ENCODE assay signal across 27 mouse cellular contexts in genomic region chr9:118585998-118586397, GRCm38 (mm10). TPM values are rescaled to one million over a fixed set of nuclear protein-coding genes. Genes with fewer than 3 reads are reported as not detected.
DNase-seq lines count a peak whose midpoint lies in the region; ATAC-seq and TF ChIP-seq lines count a peak whose summit lies in the region.
"Had no signal": no experiment of that assay in that cellular context is flagged by ENCODE, and none has a peak within 500 bp of the region (broad histone marks: within the 10 kb centered on the region; RNA-seq: fewer than 3 reads in every experiment).

No protein-coding gene starts in this region.

- H3K27ac ChIP-seq in liver, embryonic 11.5 days (ENCODE audit: low read depth, low read length) = no peak overlapping the region
- H3K27ac ChIP-seq in liver, embryonic 12.5 days = no peak overlapping the region
- no peak overlapping the region for H3K27ac ChIP-seq in MEL (ENCODE audit: control insufficient read depth, low read depth, low read length)
- H3K27ac ChIP-seq in left cerebral cortex, adult 2 months = no peak overlapping the region
- H3K27ac ChIP-seq: embryonic facial prominence, embryonic 13.5 days; embryonic facial prominence, embryonic 15.5 days; forebrain, embryonic 10.5 days; forebrain, embryonic 13.5 days had no signal

- TF ChIP-seq CTCF in MEL (IDR thresholded peaks at IDR 0.05 in 2 of 3, conservative IDR thresholded peaks at IDR 0.05 in 1 of 3; ENCODE audit: control insufficient read depth in 1 of 3, insufficient read depth in 1 of 3, low read depth in 2 of 3, low read length in 3 of 3, poor library complexity in 1 of 3, severe bottlenecking in 1 of 3) = no peak
- TF ChIP-seq CTCF in left cerebral cortex, adult 2 months (IDR thresholded peaks at IDR 0.05) = no peak

- ATAC-seq in liver, embryonic 11.5 days (replicated peaks; ENCODE audit: low FRiP score) = 0 out of 2 replicates have a peak, but pooled peaks have one; percentile 16
- ATAC-seq in liver, embryonic 12.5 days = no peak
- ATAC-seq in megakaryocyte progenitor cell, adult 5-6 weeks (replicated peaks; ENCODE audit: poor library complexity) = peak; percentile 27
- ATAC-seq: CD4-positive, CD25-positive, alpha-beta regulatory T cell, adult 4 months; forebrain, embryonic 13.5 days; forebrain, embryonic 16.5 days had no signal

- no peaks in the 10 kb centered on the region for H3K27me3 ChIP-seq in liver, embryonic 11.5 days (replicated peaks; ENCODE audit: control insufficient read depth, insufficient read depth, low read length)
- H3K27me3 ChIP-seq in liver, embryonic 12.5 days (replicated peaks) = no peaks in the 10 kb centered on the region
- H3K27me3 ChIP-seq in MEL (ENCODE audit: control insufficient read depth in 1 of 2, insufficient read depth in 2 of 2, low read length in 2 of 2) = no peaks in the 10 kb centered on the region
- H3K27me3 ChIP-seq: CH12.LX; embryonic facial prominence, embryonic 13.5 days; embryonic facial prominence, embryonic 15.5 days; forebrain, embryonic 13.5 days had no signal

- peaks cover 13% of the 10 kb centered on the region for H3K4me1 ChIP-seq in liver, embryonic 11.5 days (replicated peaks; ENCODE audit: control insufficient read depth, insufficient read depth, low read length)
- H3K4me1 ChIP-seq in liver, embryonic 12.5 days = peaks cover 32% of the 10 kb centered on the region
- H3K4me1 ChIP-seq in MEL (ENCODE audit: control insufficient read depth in 1 of 2, insufficient read depth in 2 of 2, low read length in 2 of 2) = peaks cover 7 to 25% of the 10 kb centered on the region in 2 experiments
- H3K4me1 ChIP-seq: forebrain, embryonic 13.5 days had no signal

- H3K9ac ChIP-seq in liver, embryonic 11.5 days (ENCODE audit: low read depth, low read length) = no peak overlapping the region
- H3K9ac ChIP-seq in liver, embryonic 12.5 days = no peak overlapping the region
- no peak overlapping the region for H3K9ac ChIP-seq in MEL (ENCODE audit: control insufficient read depth, low read depth, low read length, poor library complexity, severe bottlenecking)
- H3K9ac ChIP-seq: embryonic facial prominence, embryonic 13.5 days; embryonic facial prominence, embryonic 15.5 days; forebrain, embryonic 13.5 days had no signal

- no peaks in the 10 kb centered on the region for H3K9me3 ChIP-seq in liver, embryonic 11.5 days (ENCODE audit: control insufficient read depth, low read length)
- no peaks in the 10 kb centered on the region for H3K9me3 ChIP-seq in liver, embryonic 12.5 days (replicated peaks)
- no peaks in the 10 kb centered on the region for H3K9me3 ChIP-seq in MEL (replicated peaks; ENCODE audit: insufficient read depth, low read length)
- H3K9me3 ChIP-seq: embryonic facial prominence, embryonic 13.5 days; embryonic facial prominence, embryonic 15.5 days; forebrain, embryonic 10.5 days; forebrain, embryonic 13.5 days; G1E had no signal

- intact Hi-C loops in left cerebral cortex, adult 2 months (cut with DNase I) = loop anchor here (5.0 kb wide), 1 partner anchor 481 kb away; no protein-coding TSS in a partner anchor

- H3K4me2 ChIP-seq in liver, embryonic 11.5 days = no peak overlapping the region
- H3K4me2 ChIP-seq in liver, embryonic 12.5 days = no peak overlapping the region
- H3K4me2 ChIP-seq: embryonic facial prominence, embryonic 13.5 days; embryonic facial prominence, embryonic 15.5 days; forebrain, embryonic 13.5 days had no signal

- H3K79me2 ChIP-seq in MEL (ENCODE audit: control insufficient read depth, insufficient read depth, low read length, poor library complexity) = no peaks in the 10 kb centered on the region

- no peaks in the 10 kb centered on the region for H3K36me3 ChIP-seq in liver, embryonic 11.5 days (ENCODE audit: control insufficient read depth, insufficient read depth, low read length)
- H3K36me3 ChIP-seq in liver, embryonic 12.5 days = peaks cover 32% of the 10 kb centered on the region
- H3K36me3 ChIP-seq in MEL (ENCODE audit: control insufficient read depth in 1 of 2, insufficient read depth in 2 of 2, low read length in 2 of 2) = peaks cover 1 to 15% of the 10 kb centered on the region in 2 experiments

- WGBS in liver, embryonic 11.5 days = 47% methylated on average over 6 of the region's 6 CpGs
- 30% methylated on average over 6 of the region's 6 CpGs for WGBS in liver, embryonic 12.5 days (ENCODE audit: insufficient replicate concordance)

- DNase-seq in liver, embryonic 11.5 days (ENCODE audit: low spot score) = no peak
- DNase-seq in 416B (ENCODE audit: low read depth) (peak; percentile 38), MEL (ENCODE audit: low read depth, low spot score) (peak; percentile 37)
- DNase-seq in gastrocnemius, postnatal 25 days = no peak
- no peak for DNase-seq in left cerebral cortex, adult 2 months (ENCODE audit: extremely low spot score in 1 of 2, low spot score in 2 of 2)
- no peak for DNase-seq in cerebellum, adult 8-10 months
- DNase-seq: adrenal gland, adult 2 months; adrenal gland, postnatal 10 days; adrenal gland, postnatal 25 days; B cell, adult 2 months; cerebellum, adult 11 months; cerebellum, adult 18-20 months; cerebellum, adult 9-10 months; cerebellum, postnatal 10 days; cerebellum, postnatal 25 days; embryo, embryonic 11 days had no signal

- 0 out of 4 replicates have a peak, but pooled peaks of 1 of the 2 experiments have one; percentile 9 for TF ChIP-seq EP300 in MEL (IDR thresholded peaks at IDR 0.05; ENCODE audit: low read depth in 1 of 2, low read length in 2 of 2)

- TF ChIP-seq RAD21 in MEL (IDR thresholded peaks at IDR 0.05; ENCODE audit: low read depth, low read length) = no peak

- H3K4me3 ChIP-seq in liver, embryonic 11.5 days (ENCODE audit: low read depth, low read length) = no peak overlapping the region
- no peak overlapping the region for H3K4me3 ChIP-seq in liver, embryonic 12.5 days
- no peak overlapping the region for H3K4me3 ChIP-seq in MEL (ENCODE audit: control insufficient read depth in 1 of 2, insufficient read depth in 1 of 2, low read depth in 2 of 2, low read length in 2 of 2)
- H3K4me3 ChIP-seq in left cerebral cortex, adult 2 months = no peak overlapping the region
- H3K4me3 ChIP-seq: embryonic facial prominence, embryonic 13.5 days; embryonic facial prominence, embryonic 15.5 days; erythroblast, embryonic 14.5 days; forebrain, embryonic 10.5 days; forebrain, embryonic 13.5 days had no signal

- no peak for TF ChIP-seq POLR2A in MEL (IDR thresholded peaks at IDR 0.05; ENCODE audit: control insufficient read depth in 1 of 2, insufficient read depth in 1 of 2, low read depth in 1 of 2, low read length in 2 of 2, poor library complexity in 1 of 2)

TF ChIP-seq in MEL, 35 proteins besides CTCF, POLR2A, EP300 and RAD21:
- TF ChIP-seq ETS1 (IDR thresholded peaks at IDR 0.05; ENCODE audit: low read depth, low read length) (no peak), ELF1 (IDR thresholded peaks at IDR 0.05; ENCODE audit: low read depth, low read length) (no peak), NELFE (IDR thresholded peaks at IDR 0.05; ENCODE audit: low read depth, low read length) (no peak), UBTF (IDR thresholded peaks at IDR 0.05; ENCODE audit: borderline replicate concordance, insufficient read depth, low read depth, low read length) (no peak), MAFK (IDR thresholded peaks at IDR 0.05; ENCODE audit: borderline replicate concordance, low read depth, low read length) (no peak), POLR2AphosphoS5 (IDR thresholded peaks at IDR 0.05; ENCODE audit: borderline replicate concordance, low read depth, low read length) (no peak), TCF12 (IDR thresholded peaks at IDR 0.05; ENCODE audit: low read depth, low read length) (peak; percentile 46; the same call in 1 of the 2 replicates), TBP (IDR thresholded peaks at IDR 0.05; ENCODE audit: low read depth, low read length) (no peak), ZMIZ1 (IDR thresholded peaks at IDR 0.05; ENCODE audit: low read depth, low read length) (no peak), MAX (IDR thresholded peaks at IDR 0.05; ENCODE audit: low read length) (no peak), USF1 (IDR thresholded peaks at IDR 0.05; ENCODE audit: low read depth, low read length) (peak; percentile 75), MYB (IDR thresholded peaks at IDR 0.05; ENCODE audit: low read depth, low read length) (no peak), SMC3 (IDR thresholded peaks at IDR 0.05; ENCODE audit: low read depth, low read length) (no peak), SIN3A (IDR thresholded peaks at IDR 0.05; ENCODE audit: low read length) (no peak), USF2 (IDR thresholded peaks at IDR 0.05; ENCODE audit: borderline replicate concordance in 1 of 2, insufficient read depth in 1 of 2, low read depth in 1 of 2, low read length in 2 of 2) (no peak), KAT2A (conservative IDR thresholded peaks at IDR 0.05; ENCODE audit: low read depth, low read length) (no peak), E2F4 (IDR thresholded peaks at IDR 0.05; ENCODE audit: borderline replicate concordance, low read depth, low read length) (no peak), JUND (IDR thresholded peaks at IDR 0.05; ENCODE audit: low read depth, low read length) (no peak), ZC3H11A (IDR thresholded peaks at IDR 0.05; ENCODE audit: low read depth, low read length) (no peak), TAL1 (IDR thresholded peaks at IDR 0.05; ENCODE audit: low read length) (peak; percentile 34; the same call in 1 of the 2 replicates), GATA1 (IDR thresholded peaks at IDR 0.05; ENCODE audit: low read depth, low read length) (no peak), MYC (IDR thresholded peaks at IDR 0.05; ENCODE audit: low read depth, low read length) (no peak), POLR2AphosphoS2 (IDR thresholded peaks at IDR 0.05; ENCODE audit: low read length) (no peak)

RNA-seq across cellular contexts. Expression of gene Itga9, which starts 20.5 kb away (rescaled TPM):
- polyA plus RNA-seq in liver, embryonic 11.5 days (2014; fragmentation: Nextera tagmentation; extraction: Ambion mirVana) = 6.2 and 7.0 TPM in 2 replicates
- 6.6 and 7.4 TPM in 2 replicates for polyA plus RNA-seq in liver, embryonic 12.5 days (2016; fragmentation: Nextera tagmentation; extraction: Ambion mirVana)
- 0.19 and 0.39 TPM in 2 replicates for total RNA-seq in MEL (2012; rRNA removed)
- under 1 TPM in 1 of 2 experiments, not detected in 1; 0.21 TPM for polyA plus RNA-seq in MEL (2012; ENCODE audit: insufficient read depth in 1 of 2, insufficient read length in 2 of 2, low read depth in 1 of 2, low replicate concordance in 2 of 2, missing spikeins in 1 of 2)
- total RNA-seq in megakaryocyte progenitor cell, adult 5-6 weeks (2015) = 0.32 and 0.66 TPM in 2 replicates
- 0.08 and 0.71 TPM in 2 replicates for total RNA-seq in megakaryocyte progenitor cell, adult 5-6 weeks (2017)
- total RNA-seq in gastrocnemius, postnatal 25 days (2021) = 1 to 10 TPM; 6.9 to 8.3 TPM
- total RNA-seq in left cerebral cortex, adult 2 months (2021) = 1 to 10 TPM; 8.2 to 8.3 TPM
- total RNA-seq: CH12.LX had no signal
- polyA plus RNA-seq: G1E had no signal

Comparison
In these comparisons a context has a peak if more than half of its experiments do, and no peak if none do; other contexts are left out.
1. DNase-seq: peak in 416B (single experiment) and MEL (single experiment); none in liver, embryonic 11.5 days (single experiment), gastrocnemius, postnatal 25 days (single experiment), left cerebral cortex, adult 2 months (0 of 2) and cerebellum, adult 8-10 months (single experiment).